Mouse (Mus musculus) lung, postnatal 0 days (tissue): ENCODE measurements around the gene Rapgef2. TPM values are rescaled to one million over a fixed set of nuclear protein-coding genes. Genes with fewer than 3 reads are reported as not detected.

Experiments
- ATAC-seq: fragments of 200-750 bp; cut with Nextera tagmentation; 2 replicates; pipeline ENCODE4 v1.8.0; 2017; ENCODE audit warnings: moderate library complexity
- DNase-seq: peaks from one replicate; pipeline ENCODE4 v3.0.0-alpha.2; 2016; ENCODE audit warnings: low spot score
- H3K27ac ChIP-seq: fragments of 300-500 bp; sonication (generic); 2 replicates; pipeline ENCODE4 v1.5.1; 2014; ENCODE audit warnings: antibody characterized with exemption, mild to moderate bottlenecking, low read length, mixed read lengths
- H3K27me3 ChIP-seq: fragments of 300-500 bp; sonication (generic); replicated peaks from 2 replicates; pipeline ENCODE4 v1.6.1; 2014; ENCODE audit warnings: low read length, mixed read lengths; ENCODE audit not compliant: insufficient read depth
- H3K36me3 ChIP-seq: fragments of 300-500 bp; sonication (generic); 2 replicates; pipeline ENCODE4 v1.6.1; 2014; ENCODE audit warnings: low read length, mixed read lengths; ENCODE audit not compliant: insufficient read depth
- H3K4me1 ChIP-seq: fragments of 300-500 bp; sonication (generic); 2 replicates; pipeline ENCODE4 v1.6.1; 2014; ENCODE audit warnings: antibody characterized with exemption, low read depth, low read length, mixed read lengths; ENCODE audit not compliant: insufficient read depth
- H3K4me2 ChIP-seq: fragments of 300-500 bp; sonication (generic); replicated peaks from 2 replicates; pipeline ENCODE4 v1.6.1; 2014; ENCODE audit warnings: low read depth, mild to moderate bottlenecking, low read length, moderate library complexity, mixed read lengths
- H3K4me3 ChIP-seq: fragments of 300-500 bp; sonication (generic); 2 replicates; pipeline ENCODE4 v1.5.1; 2014; ENCODE audit warnings: low read depth, low read length
- H3K9ac ChIP-seq: fragments of 300-500 bp; sonication (generic); replicated peaks from 2 replicates; pipeline ENCODE4 v1.6.1; 2014; ENCODE audit warnings: low read depth, mild to moderate bottlenecking
- H3K9me3 ChIP-seq: fragments of 300-500 bp; sonication (generic); 2 replicates; pipeline ENCODE4 v1.6.1; 2016; ENCODE audit warnings: low read length, mixed read lengths
- CTCF ChIP-seq: IDR thresholded peaks from 2 replicates; pipeline ENCODE4 v1.5.1; 2016; ENCODE audit warnings: antibody characterized with exemption, mild to moderate bottlenecking
- EP300 ChIP-seq: IDR thresholded peaks from 2 replicates; pipeline ENCODE4 v1.6.1; 2016; ENCODE audit warnings: antibody characterized with exemption, mild to moderate bottlenecking, control low read depth
- WGBS: fragments of 180-500 bp; shearing (Covaris S2); extraction: QIAGEN DNeasy Blood & Tissue Kit; methylation state at CpG from one replicate; pipeline ENCODE4 v1.1.7; 2014; 5-methylcytosine and 5-hydroxymethylcytosine counted together
- polyA plus RNA-seq: library from polyadenylated mRNA; unstranded; fragments of >200 nt; fragmentation: Nextera tagmentation; extraction: Ambion mirVana; gene quantifications from 2 replicates; pipeline ENCODE4 v1.2.1, GENCODE M21; 2015

The Rapgef2 gene
- polyA plus RNA-seq, 1 experiment from 2014 or later: 5.8 TPM

- H3K27ac ChIP-seq: no peak overlapping the region
- no peak overlapping the region for H3K4me3 ChIP-seq
- no peak for DNase-seq
- no peak overlapping the region for H3K4me2 ChIP-seq
- H3K27me3 ChIP-seq: no peaks in the 10 kb centered on the region
- H3K36me3 ChIP-seq: peaks cover 3% of the 10 kb centered on the region; the same call in 1 of the 2 replicates
- H3K4me1 ChIP-seq: no peaks in the 10 kb centered on the region
- no peak for ATAC-seq
- H3K9me3 ChIP-seq: no peaks in the 10 kb centered on the region
- 83% methylated on average over 9 of the region's 9 CpGs for WGBS
- no peak overlapping the region for H3K9ac ChIP-seq
- TF ChIP-seq CTCF (no peak), EP300 (no peak)
Observed at GRCm38 (mm10) chr3:79103604-79104003, 182.7 kb downstream of the Rapgef2 start.

- H3K4me1 ChIP-seq: no peaks in the 10 kb centered on the region
- ATAC-seq: no peak
- TF ChIP-seq EP300: no peak
- no peak for DNase-seq
- H3K4me2 ChIP-seq: no peak overlapping the region
- H3K27me3 ChIP-seq: no peaks in the 10 kb centered on the region
- H3K4me3 ChIP-seq: no peak overlapping the region
- no peak overlapping the region for H3K9ac ChIP-seq
- 63% methylated on average over 6 of the region's 6 CpGs for WGBS
- no peaks in the 10 kb centered on the region for H3K9me3 ChIP-seq
- peaks cover 9% of the 10 kb centered on the region for H3K36me3 ChIP-seq
- no peak overlapping the region for H3K27ac ChIP-seq
Observed at GRCm38 (mm10) chr3:79101737-79102136, 184.6 kb downstream of the Rapgef2 start.

GRCm38 (mm10) chr3:79100831-79101230, 185.5 kb downstream of the Rapgef2 start:
- H3K9me3 ChIP-seq: no peaks in the 10 kb centered on the region
- ATAC-seq: no peak
- DNase-seq: no peak
- no peaks in the 10 kb centered on the region for H3K4me1 ChIP-seq
- peaks cover 9% of the 10 kb centered on the region for H3K36me3 ChIP-seq
- H3K27ac ChIP-seq: no peak overlapping the region
- no peak overlapping the region for H3K9ac ChIP-seq
- no peaks in the 10 kb centered on the region for H3K27me3 ChIP-seq
- TF ChIP-seq CTCF (no peak), EP300 (no peak)
- H3K4me2 ChIP-seq: no peak overlapping the region
- no peak overlapping the region for H3K4me3 ChIP-seq
- 89% methylated on average over 7 of the region's 7 CpGs for WGBS

GRCm38 (mm10) chr3:79089091-79089490, 197.2 kb downstream of the Rapgef2 start:
- no peaks in the 10 kb centered on the region for H3K27me3 ChIP-seq
- H3K9ac ChIP-seq: no peak overlapping the region
- DNase-seq (no peak), ATAC-seq (no peak)
- peaks cover 37% of the 10 kb centered on the region for H3K36me3 ChIP-seq
- no peak overlapping the region for H3K4me2 ChIP-seq
- 68% methylated on average over 7 of the region's 7 CpGs for WGBS
- no peak for TF ChIP-seq CTCF
- no peak for TF ChIP-seq EP300
- no peaks in the 10 kb centered on the region for H3K9me3 ChIP-seq
- no peak overlapping the region for H3K4me3 ChIP-seq
- H3K27ac ChIP-seq: no peak overlapping the region
- no peaks in the 10 kb centered on the region for H3K4me1 ChIP-seq

- H3K9me3 ChIP-seq: no peaks in the 10 kb centered on the region
- peaks cover 41% of the 10 kb centered on the region for H3K36me3 ChIP-seq
- no peak overlapping the region for H3K4me3 ChIP-seq
- no peak for DNase-seq
- H3K27me3 ChIP-seq: no peaks in the 10 kb centered on the region
- no peak overlapping the region for H3K9ac ChIP-seq
- no peak for ATAC-seq
- no peaks in the 10 kb centered on the region for H3K4me1 ChIP-seq
- H3K4me2 ChIP-seq: no peak overlapping the region
- H3K27ac ChIP-seq: no peak overlapping the region
- WGBS: 89% methylated on average over 5 of the region's 5 CpGs
- TF ChIP-seq EP300 (no peak), CTCF (no peak)
Observed at GRCm38 (mm10) chr3:79088461-79088860, 197.9 kb downstream of the Rapgef2 start.

- Histone ChIP-seq H3K4me1 (no peaks in the 10 kb centered on the region), H3K9me3 (no peaks in the 10 kb centered on the region), H3K4me3 (no peak overlapping the region), H3K4me2 (no peak overlapping the region), H3K27me3 (no peaks in the 10 kb centered on the region), H3K9ac (no peak overlapping the region), H3K27ac (no peak overlapping the region), H3K36me3 (peaks cover 45% of the 10 kb centered on the region)
- WGBS: 55% methylated on average over 4 of the region's 4 CpGs
- TF ChIP-seq CTCF (no peak), EP300 (no peak)
- DNase-seq: no peak
- no peak for ATAC-seq
Observed at GRCm38 (mm10) chr3:79086282-79086681, 200.0 kb downstream of the Rapgef2 start.

- no peak overlapping the region for H3K4me3 ChIP-seq
- TF ChIP-seq CTCF (0 out of 2 replicates have a peak, but pooled peaks have one; percentile 3), EP300 (no peak)
- H3K27me3 ChIP-seq: no peaks in the 10 kb centered on the region
- no peak overlapping the region for H3K27ac ChIP-seq
- no peak for DNase-seq
- no peak overlapping the region for H3K9ac ChIP-seq
- peaks cover 54% of the 10 kb centered on the region for H3K36me3 ChIP-seq
- H3K9me3 ChIP-seq: no peaks in the 10 kb centered on the region
- H3K4me2 ChIP-seq: no peak overlapping the region
- no peak for ATAC-seq
- 94% methylated on average over 3 of the region's 3 CpGs for WGBS
- H3K4me1 ChIP-seq: no peaks in the 10 kb centered on the region
Observed at GRCm38 (mm10) chr3:79083881-79084280, 202.4 kb downstream of the Rapgef2 start.
